Mouse (Mus musculus): Measurements from ENCODE around the gene Hkdc1.

DNA sequence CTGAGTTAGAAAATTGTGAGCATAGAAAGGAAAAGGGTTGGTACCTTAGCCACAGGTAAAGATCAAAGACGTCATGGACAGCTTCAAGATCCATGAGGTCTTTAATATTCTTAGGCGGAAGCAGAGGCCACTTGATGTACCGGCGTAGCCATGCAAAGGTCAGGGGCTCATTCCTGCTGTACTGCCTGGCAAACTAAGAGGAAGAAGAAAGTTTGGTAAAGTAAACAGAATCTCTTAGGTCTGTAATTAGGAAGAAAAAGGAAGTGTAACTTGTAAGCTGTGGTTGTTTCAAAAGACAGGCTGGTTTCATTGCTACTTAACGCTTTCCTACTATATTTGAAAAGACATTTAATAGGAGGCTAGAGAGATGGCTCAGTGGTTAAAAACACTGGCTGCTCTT, 8.1 kb upstream of the Hkdc1 start:
- TF ChIP-seq CTCF (IDR thresholded peaks at IDR 0.05; ENCODE audit: low read depth, low read length) = no peak
- no peak for TF ChIP-seq POLR2A (IDR thresholded peaks at IDR 0.05; ENCODE audit: extremely low read depth, insufficient read depth, low read length)
